Mouse (Mus musculus) bone marrow, adult 2 months (tissue): ENCODE measurements around the gene Cfap45. TPM values are rescaled to one million over a fixed set of nuclear protein-coding genes. Genes with fewer than 3 reads are reported as not detected.

ENCODE experiments used
- H3K27ac ChIP-seq: fragments of 200-500 bp; 2 replicates; pipeline ENCODE4 v1.5.1; 2012; ENCODE audit warnings: low read depth, mild to moderate bottlenecking, control low read depth, inconsistent platforms, low read length; ENCODE audit not compliant: control insufficient read depth, poor library complexity, insufficient read depth
- H3K4me1 ChIP-seq: fragments of 200-500 bp; 2 replicates; pipeline ENCODE4 v1.6.1; 2011; ENCODE audit warnings: low read length; ENCODE audit not compliant: control insufficient read depth, insufficient read depth
- H3K4me3 ChIP-seq: fragments of 200-500 bp; replicated peaks from 2 replicates; pipeline ENCODE3; 2011; ENCODE audit warnings: mild to moderate bottlenecking, low read depth, low read length, control low read depth; ENCODE audit not compliant: control insufficient read depth
- CTCF ChIP-seq: fragments of 200-500 bp; IDR thresholded peaks from 2 replicates; pipeline ENCODE4 v1.5.1; 2011; ENCODE audit warnings: low read length, control low read depth; ENCODE audit not compliant: control insufficient read depth, insufficient read depth
- POLR2A ChIP-seq: fragments of 200-500 bp; IDR thresholded peaks from 2 replicates; pipeline ENCODE4 v1.6.1; 2011; ENCODE audit warnings: low read depth, mild to moderate bottlenecking, control low read depth, low read length, borderline replicate concordance; ENCODE audit not compliant: control insufficient read depth
- WGBS: fragments of 180-500 bp; shearing (Covaris S2); methylation state at CpG from one replicate; pipeline ENCODE4 v1.1.7; 2018; 5-methylcytosine and 5-hydroxymethylcytosine counted together
- polyA plus RNA-seq: library from polyadenylated mRNA; stranded (reverse); fragments of >200 nt; gene quantifications from 2 replicates; pipeline ENCODE4 v1.2.4, GENCODE M21; 2011; ENCODE audit warnings: low replicate concordance; ENCODE audit not compliant: missing spikeins, insufficient read depth, insufficient read length

Gene Cfap45
- polyA plus RNA-seq, 1 experiment = 5.2 TPM

DNA sequence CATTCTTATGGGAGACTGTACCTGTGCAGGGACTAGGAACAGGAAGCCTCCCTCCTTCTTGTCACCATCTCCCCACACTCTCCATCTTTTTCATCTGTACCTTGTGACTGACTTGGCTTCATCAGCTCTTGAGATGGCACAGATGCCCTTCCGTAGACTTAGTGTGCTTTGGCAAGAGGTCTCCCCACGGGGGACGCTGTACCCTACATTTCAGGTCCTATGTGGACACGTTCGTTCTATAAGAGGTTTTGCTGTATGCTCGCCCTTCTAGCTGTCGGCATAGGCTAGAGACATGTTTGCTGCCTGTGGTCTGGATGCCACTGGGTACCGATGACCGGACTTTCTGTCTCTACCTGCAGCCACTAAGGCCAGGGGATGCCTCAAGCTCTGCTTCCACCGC, 6.8 kb downstream of the Cfap45 start:
- H3K4me1 ChIP-seq = peaks cover 6% of the 10 kb centered on the region; the same call in 1 of the 2 replicates
- 83% methylated on average over 10 of the region's 10 CpGs for whole genome bisulfite sequencing
- no peak overlapping the region for H3K27ac ChIP-seq
- TF ChIP-seq CTCF (no peak), POLR2A (no peak)
- no peak overlapping the region for H3K4me3 ChIP-seq

DNA sequence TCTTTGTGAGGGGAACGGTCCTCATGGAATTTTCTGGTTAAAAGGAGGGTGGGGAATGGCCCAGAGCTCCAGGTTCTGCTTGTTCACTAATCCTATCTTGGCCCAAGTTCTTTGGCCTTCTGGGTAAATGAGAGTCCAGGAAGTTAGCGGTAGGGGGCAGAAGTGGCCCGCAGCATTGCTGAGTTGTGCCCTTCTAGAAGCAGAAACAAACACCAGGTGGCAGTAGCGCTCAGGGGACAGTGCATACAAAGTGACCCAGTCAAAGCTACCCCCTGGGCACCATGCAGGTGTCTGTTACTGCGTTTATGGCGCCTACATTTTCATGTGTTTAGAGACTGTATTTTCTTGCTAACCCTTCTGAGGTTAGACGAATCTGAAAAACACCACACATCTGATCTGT, 8.1 kb downstream of the Cfap45 start:
- Histone ChIP-seq H3K4me1 (peaks cover 6% of the 10 kb centered on the region; the same call in 1 of the 2 replicates), H3K4me3 (no peak overlapping the region), H3K27ac (no peak overlapping the region)
- TF ChIP-seq CTCF (peak; percentile 100), POLR2A (no peak)
- 6% methylated on average over 7 of the region's 7 CpGs for WGBS

DNA sequence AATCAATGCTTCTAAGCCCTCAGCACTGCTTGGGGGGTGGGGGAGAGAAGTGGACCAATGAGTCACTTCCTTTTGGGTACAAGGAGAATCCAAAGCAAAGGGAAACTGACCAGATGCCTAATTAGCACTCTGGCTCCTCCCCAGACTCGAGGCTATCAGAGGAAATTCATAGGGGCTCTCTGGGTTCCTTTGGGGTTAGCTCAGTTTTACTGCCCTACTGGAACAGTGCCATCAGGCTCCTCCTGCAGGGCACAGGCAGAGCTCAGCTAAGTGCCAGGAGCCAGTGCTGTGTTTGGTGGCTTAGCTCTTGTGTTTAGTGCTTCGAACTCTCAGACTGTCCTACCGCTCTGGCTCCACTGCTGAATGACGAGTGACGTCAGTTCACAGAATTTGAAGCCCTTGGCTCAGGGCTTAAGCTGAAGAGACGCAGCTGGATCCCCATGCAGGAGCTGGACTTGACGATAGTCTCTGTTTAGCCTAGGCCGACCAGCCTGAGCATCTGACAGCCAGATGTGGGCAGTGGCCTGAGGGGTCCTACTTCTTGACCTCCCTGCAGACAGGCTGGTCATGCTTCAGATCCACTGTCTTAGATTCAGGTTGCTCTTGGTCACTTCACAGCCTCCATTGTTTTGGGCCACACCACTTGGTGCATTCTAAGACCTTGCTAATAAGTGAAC, 10.1 kb downstream of the Cfap45 start:
- 32% methylated on average over 8 of the region's 8 CpGs for WGBS
- peak overlapping the region; percentile 33; the same call in 1 of the 2 replicates for H3K27ac ChIP-seq
- H3K4me1 ChIP-seq = peaks cover 5% of the 10 kb centered on the region; the same call in 1 of the 2 replicates
- no peak overlapping the region for H3K4me3 ChIP-seq
- TF ChIP-seq POLR2A = no peak
- no peak for TF ChIP-seq CTCF

DNA sequence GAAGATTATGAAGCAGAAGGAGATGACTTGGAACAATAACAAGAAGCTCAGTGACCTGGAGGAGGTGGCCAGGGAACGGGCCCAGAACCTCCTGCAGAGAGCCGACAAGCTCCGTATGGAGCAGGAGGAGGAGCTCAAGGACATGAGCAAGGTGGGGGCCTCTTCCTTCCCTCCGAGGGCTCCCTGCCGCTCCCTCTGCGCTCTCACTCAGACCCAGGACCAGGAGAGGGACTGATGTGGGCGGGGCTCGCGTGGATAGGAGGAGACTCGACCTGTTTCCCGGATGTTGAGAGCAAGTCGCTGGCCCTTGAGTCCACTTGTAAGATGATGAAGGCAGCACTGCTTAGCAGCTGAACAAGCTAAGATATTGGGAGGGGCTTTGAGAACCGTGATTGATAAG, 11.9 kb downstream of the Cfap45 start:
- Histone ChIP-seq H3K27ac (no peak overlapping the region), H3K4me1 (peaks cover 4% of the 10 kb centered on the region; the same call in 1 of the 2 replicates), H3K4me3 (no peak overlapping the region)
- no peak for TF ChIP-seq CTCF
- no peak for TF ChIP-seq POLR2A
- WGBS = 40% methylated on average over 13 of the region's 13 CpGs

DNA sequence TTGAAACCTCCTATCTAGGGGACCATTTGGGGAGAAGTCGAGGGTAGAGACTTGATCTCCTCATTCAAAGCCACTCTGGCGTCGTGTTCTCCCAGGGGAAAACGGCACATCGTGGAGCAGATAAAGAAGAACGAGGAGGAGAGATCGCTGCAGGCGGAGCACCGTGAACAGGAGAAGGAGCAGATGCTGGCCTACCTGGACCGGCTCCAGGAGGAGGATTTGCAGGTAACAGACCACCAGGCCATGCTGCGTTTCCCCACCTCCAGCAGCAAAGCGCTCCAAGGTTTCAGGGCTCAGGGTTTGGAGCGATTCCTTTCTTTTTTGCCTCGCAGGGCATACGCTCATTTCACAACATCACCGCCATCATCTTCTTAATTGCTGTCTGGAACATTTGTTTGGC, 14.5 kb downstream of the Cfap45 start:
- H3K4me1 ChIP-seq = peaks cover 4% of the 10 kb centered on the region; the same call in 1 of the 2 replicates
- 88% methylated on average over 16 of the region's 16 CpGs for WGBS
- no peak for TF ChIP-seq POLR2A
- no peak for TF ChIP-seq CTCF
- H3K27ac ChIP-seq = no peak overlapping the region
- no peak overlapping the region for H3K4me3 ChIP-seq

DNA sequence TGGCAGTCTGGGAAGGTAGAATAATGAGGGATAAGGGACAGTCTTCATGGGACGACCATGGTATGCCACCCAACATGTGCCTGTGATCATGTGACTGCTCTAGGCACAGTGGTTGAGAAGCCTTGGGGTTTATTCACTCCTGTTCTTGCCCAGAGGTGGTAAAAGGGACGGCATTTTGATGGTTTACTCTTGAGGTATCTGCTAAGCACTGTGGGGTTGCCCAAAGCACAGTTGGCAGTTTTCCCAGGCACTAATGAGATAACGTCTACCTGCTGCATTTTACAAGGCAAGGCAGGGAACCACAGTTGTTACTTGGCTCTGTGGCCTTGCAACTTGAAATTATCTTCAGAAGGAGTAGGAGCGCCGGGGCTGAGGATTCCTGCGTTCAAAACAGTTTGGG, 19.2 kb downstream of the Cfap45 start:
- H3K4me1 ChIP-seq = no peaks in the 10 kb centered on the region
- TF ChIP-seq POLR2A = no peak
- TF ChIP-seq CTCF = no peak
- no peak overlapping the region for H3K4me3 ChIP-seq
- no peak overlapping the region for H3K27ac ChIP-seq
- 60% methylated on average over 6 of the region's 6 CpGs for WGBS

DNA sequence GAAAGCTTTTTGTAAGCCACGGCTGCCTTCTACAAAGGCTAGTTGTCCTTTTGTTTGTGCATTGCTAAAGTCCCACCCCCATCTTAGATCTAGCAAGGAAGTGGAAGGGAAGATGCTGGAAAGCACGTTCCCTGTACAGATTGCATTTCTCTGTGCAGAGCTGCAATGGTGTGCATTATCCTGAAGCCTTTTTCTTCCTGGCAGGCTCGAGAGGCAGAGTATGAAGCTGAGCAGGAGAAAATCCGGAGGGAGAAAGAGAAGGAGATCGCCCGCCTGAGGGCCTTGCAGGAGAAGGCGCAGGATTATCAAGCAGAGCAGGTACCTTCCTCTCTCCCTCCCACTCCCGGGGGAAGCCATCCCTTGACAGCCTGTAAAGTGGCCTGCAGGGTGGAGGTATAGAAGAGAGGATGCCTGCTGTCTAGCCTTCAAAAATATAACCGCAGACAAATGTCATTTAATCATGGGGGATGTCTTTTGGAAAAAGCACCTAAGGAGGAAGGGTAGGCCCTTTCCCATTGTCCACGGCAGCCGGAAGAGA, 19.8 kb downstream of the Cfap45 start:
- Histone ChIP-seq H3K4me3 (no peak overlapping the region), H3K27ac (no peak overlapping the region), H3K4me1 (no peaks in the 10 kb centered on the region)
- WGBS = 79% methylated on average over 11 of the region's 11 CpGs
- no peak for TF ChIP-seq POLR2A
- no peak for TF ChIP-seq CTCF

DNA sequence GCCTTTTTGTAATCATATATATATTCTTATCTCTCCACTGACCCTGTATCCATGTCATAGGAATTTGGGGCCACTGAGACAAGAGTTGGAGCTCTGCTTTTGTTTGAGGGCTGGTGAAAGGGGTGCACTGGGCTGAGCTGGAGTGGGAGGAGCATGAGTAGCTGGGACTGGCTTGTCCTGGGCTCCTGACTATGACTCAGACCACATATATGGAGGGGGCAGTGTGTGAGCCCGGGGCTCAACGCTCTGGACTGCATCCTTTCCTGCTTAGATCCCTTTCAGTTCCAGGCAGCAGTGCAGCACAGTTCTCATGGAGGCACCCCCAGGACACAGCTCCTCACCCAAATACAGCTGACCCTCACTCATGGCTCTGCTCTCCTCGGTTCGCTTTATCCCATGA, 25.5 kb downstream of the Cfap45 start:
- 79% methylated on average over 4 of the region's 4 CpGs for WGBS
- Histone ChIP-seq H3K4me3 (no peak overlapping the region), H3K27ac (no peak overlapping the region), H3K4me1 (peaks cover 6% of the 10 kb centered on the region)
- TF ChIP-seq CTCF (no peak), POLR2A (no peak)
